Mouse (Mus musculus): ENCODE data around the gene Vav2. TPM values are rescaled to one million over a fixed set of nuclear protein-coding genes. Genes with fewer than 3 reads are reported as not detected.

Vav2 gene
- polyA plus RNA-seq, 1 experiment from 2014 or later: 8.6 TPM

DNA sequence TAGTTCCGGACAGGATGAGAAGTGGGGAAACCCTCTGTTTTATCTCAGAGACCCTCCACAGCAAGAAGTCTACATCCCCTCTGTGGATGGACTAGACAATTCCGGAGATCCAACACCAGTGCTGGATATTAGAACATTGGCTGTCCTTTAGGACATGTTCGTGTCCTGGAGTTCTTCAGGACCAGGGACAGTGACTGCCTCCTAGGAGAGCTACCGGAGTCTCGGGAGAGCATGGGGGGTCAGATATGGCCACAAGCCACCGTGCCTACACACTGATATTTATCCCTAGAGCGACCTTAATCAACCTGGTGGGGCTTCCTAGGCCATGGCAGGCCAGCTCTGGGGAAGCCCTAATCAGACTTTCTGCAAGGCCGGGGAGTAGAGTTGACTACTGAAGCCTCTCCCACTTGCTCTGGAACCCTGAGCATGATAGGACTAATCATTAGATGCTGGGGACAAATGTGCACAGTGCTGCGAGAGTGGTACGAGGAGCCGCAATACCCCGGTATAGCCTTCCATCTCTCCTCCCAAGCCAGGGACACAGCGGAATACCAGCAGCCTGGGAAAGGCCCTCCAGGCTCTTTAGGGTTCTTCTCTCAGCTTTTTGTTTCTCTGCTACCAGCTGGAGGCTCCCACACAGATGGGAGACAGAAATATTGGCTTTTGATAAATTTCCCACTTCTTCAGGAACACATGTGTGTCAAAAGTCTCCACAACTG lies 125.9 kb downstream of the Vav2 start:
- H3K9me3 ChIP-seq (ENCODE audit: control insufficient read depth, low read length): no peaks in the 10 kb centered on the region
- no peaks in the 10 kb centered on the region for H3K27me3 ChIP-seq (ENCODE audit: control insufficient read depth, insufficient read depth, low read depth, low read length)
- H3K27ac ChIP-seq (ENCODE audit: low read length): no peak overlapping the region
- H3K36me3 ChIP-seq (ENCODE audit: control insufficient read depth, insufficient read depth, low read length): peaks cover under 1% of the 10 kb centered on the region; the same call in 1 of the 2 replicates
- ATAC-seq (ENCODE audit: low read depth): no peak
- no peak overlapping the region for H3K9ac ChIP-seq (ENCODE audit: low read length)
- no peak overlapping the region for H3K4me2 ChIP-seq (ENCODE audit: low read depth, low read length)
- no peak overlapping the region for H3K4me3 ChIP-seq (ENCODE audit: low read length)
- WGBS: 82% methylated on average over 13 of the region's 13 CpGs
- peaks cover 12% of the 10 kb centered on the region for H3K4me1 ChIP-seq (replicated peaks; ENCODE audit: control insufficient read depth, insufficient read depth, low read length)

DNA sequence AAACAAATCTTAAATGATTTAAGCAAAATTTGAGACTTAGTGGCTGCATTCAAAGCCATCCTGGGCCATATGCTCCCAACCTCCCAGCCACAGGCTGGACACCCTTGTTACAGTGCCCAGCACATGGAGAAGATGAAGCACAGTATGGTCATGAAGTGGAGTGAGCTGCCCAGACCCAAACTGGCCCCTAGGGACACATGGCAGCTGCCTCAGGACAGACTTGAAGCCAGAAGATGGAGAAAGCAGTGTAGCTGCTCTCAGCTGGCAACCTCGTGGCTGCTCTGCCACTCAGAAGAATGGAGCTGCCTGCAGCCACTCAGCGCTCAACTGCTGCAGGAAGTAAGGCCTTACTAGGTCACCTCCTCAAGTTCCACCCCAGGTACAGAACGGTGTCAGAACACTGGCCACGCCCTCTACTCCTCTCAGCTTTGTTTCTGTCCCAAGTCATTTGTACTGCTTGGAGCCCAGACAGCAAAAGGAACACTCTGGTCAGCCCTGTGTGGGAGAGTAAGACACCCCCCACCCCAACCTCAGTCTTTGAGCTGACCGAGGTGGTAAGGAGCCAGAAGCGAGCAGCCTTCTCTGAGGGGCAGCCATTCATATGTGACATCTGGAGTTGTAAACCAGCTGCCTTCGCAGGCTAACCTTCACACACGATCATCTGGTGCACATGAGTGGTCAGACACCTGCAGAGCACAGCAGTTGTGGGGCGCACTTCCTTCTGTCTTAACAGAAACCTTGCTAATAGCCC lies 130.0 kb downstream of the Vav2 start:
- Histone ChIP-seq H3K27me3 (ENCODE audit: control insufficient read depth, insufficient read depth, low read depth, low read length) (no peaks in the 10 kb centered on the region), H3K9ac (ENCODE audit: low read length) (no peak overlapping the region), H3K9me3 (ENCODE audit: control insufficient read depth, low read length) (no peaks in the 10 kb centered on the region), H3K4me1 (replicated peaks; ENCODE audit: control insufficient read depth, insufficient read depth, low read length) (no peaks in the 10 kb centered on the region; the same call in 1 of the 2 replicates), H3K27ac (ENCODE audit: low read length) (no peak overlapping the region), H3K4me2 (ENCODE audit: low read depth, low read length) (no peak overlapping the region), H3K36me3 (ENCODE audit: control insufficient read depth, insufficient read depth, low read length) (peaks cover 5% of the 10 kb centered on the region), H3K4me3 (ENCODE audit: low read length) (no peak overlapping the region)
- peak; percentile 29; the same call in 1 of the 2 replicates for ATAC-seq (ENCODE audit: low read depth)
- WGBS: 69% methylated on average over 9 of the region's 9 CpGs

DNA sequence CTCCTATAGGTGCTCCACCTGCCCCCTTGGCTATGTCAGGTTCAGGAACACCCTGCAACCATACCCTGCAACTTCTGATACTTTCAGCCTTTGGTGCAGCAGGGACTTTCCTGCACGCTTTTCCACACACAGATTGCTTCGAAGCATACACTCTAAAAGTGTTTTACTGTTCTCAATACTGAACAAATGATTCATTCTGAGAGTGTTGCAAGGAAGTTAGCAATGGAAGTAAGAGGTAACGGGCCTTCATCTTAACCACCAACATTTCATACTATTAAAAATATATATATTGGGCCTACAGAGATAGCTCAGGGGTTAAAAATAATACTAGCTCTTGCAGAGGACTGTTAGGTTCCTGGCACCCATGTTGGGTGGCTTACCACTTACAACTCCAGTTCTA lies 132.1 kb downstream of the Vav2 start:
- no peak for ATAC-seq (ENCODE audit: low read depth)
- no peaks in the 10 kb centered on the region for H3K9me3 ChIP-seq (ENCODE audit: control insufficient read depth, low read length)
- H3K4me1 ChIP-seq (replicated peaks; ENCODE audit: control insufficient read depth, insufficient read depth, low read length): no peaks in the 10 kb centered on the region
- WGBS: 96% methylated on average over 3 of the region's 3 CpGs
- H3K4me3 ChIP-seq (ENCODE audit: low read length): no peak overlapping the region
- no peak overlapping the region for H3K4me2 ChIP-seq (ENCODE audit: low read depth, low read length)
- H3K27me3 ChIP-seq (ENCODE audit: control insufficient read depth, insufficient read depth, low read depth, low read length): no peaks in the 10 kb centered on the region
- H3K27ac ChIP-seq (ENCODE audit: low read length): no peak overlapping the region
- no peak overlapping the region for H3K9ac ChIP-seq (ENCODE audit: low read length)
- H3K36me3 ChIP-seq (ENCODE audit: control insufficient read depth, insufficient read depth, low read length): peaks cover 5% of the 10 kb centered on the region

- H3K27ac ChIP-seq (ENCODE audit: low read length): 0 out of 2 replicates have a peak overlapping the region, but pooled peaks have one; percentile 29
- 4% methylated on average over 3 of the region's 3 CpGs for WGBS
- H3K9me3 ChIP-seq (ENCODE audit: control insufficient read depth, low read length): no peaks in the 10 kb centered on the region
- no peak overlapping the region for H3K4me3 ChIP-seq (ENCODE audit: low read length)
- H3K27me3 ChIP-seq (ENCODE audit: control insufficient read depth, insufficient read depth, low read depth, low read length): no peaks in the 10 kb centered on the region
- H3K4me1 ChIP-seq (replicated peaks; ENCODE audit: control insufficient read depth, insufficient read depth, low read length): peaks cover 6% of the 10 kb centered on the region
- no peak overlapping the region for H3K4me2 ChIP-seq (ENCODE audit: low read depth, low read length)
- ATAC-seq (ENCODE audit: low read depth): peak; percentile 81
- peak overlapping the region; percentile 12; the same call in 1 of the 2 replicates for H3K9ac ChIP-seq (ENCODE audit: low read length)
- peaks cover 4% of the 10 kb centered on the region for H3K36me3 ChIP-seq (ENCODE audit: control insufficient read depth, insufficient read depth, low read length)
Observed at GRCm38 (mm10) chr2:27289019-27289418, 137.8 kb downstream of the Vav2 start.

DNA sequence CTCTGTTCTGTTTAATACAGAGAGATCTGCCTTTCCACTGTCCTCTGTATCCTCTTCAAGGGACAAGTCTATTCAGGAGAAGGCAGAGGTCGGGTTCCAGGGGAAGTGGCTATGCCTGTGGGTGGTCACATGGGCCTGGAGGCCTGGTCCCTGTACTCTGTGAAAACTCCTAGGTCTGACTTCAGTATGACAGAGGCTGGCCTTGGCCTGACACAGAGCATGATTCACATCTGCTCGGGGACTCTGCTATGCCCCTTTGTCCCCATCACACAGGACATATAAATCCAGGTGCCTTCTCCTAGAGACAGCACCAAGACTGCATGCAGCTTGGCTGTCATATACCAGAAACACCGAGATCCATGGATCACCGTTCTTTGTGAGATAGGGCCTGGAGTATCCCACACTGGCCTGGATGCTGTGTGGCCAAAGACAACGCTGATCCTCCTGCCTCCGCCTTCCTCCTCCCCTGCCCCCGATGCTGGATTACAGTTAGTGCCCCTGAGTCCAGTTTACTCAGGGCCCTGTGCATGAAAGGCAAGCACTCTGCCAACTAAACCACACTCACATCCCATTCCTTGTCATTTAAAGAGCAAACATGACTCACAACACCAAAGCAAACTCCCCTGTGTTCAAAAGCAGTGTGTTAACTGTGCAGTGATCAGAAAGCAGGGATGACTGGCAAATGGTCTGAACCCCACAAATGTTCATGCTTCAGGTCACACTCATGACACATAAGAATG lies 139.7 kb downstream of the Vav2 start:
- H3K27ac ChIP-seq (ENCODE audit: low read length): no peak overlapping the region
- peaks cover 3% of the 10 kb centered on the region for H3K36me3 ChIP-seq (ENCODE audit: control insufficient read depth, insufficient read depth, low read length)
- 74% methylated on average over 7 of the region's 7 CpGs for WGBS
- no peaks in the 10 kb centered on the region for H3K9me3 ChIP-seq (ENCODE audit: control insufficient read depth, low read length)
- H3K4me2 ChIP-seq (ENCODE audit: low read depth, low read length): no peak overlapping the region
- no peak for ATAC-seq (ENCODE audit: low read depth)
- no peaks in the 10 kb centered on the region for H3K27me3 ChIP-seq (ENCODE audit: control insufficient read depth, insufficient read depth, low read depth, low read length)
- H3K4me3 ChIP-seq (ENCODE audit: low read length): no peak overlapping the region
- H3K4me1 ChIP-seq (replicated peaks; ENCODE audit: control insufficient read depth, insufficient read depth, low read length): peaks cover 6% of the 10 kb centered on the region
- H3K9ac ChIP-seq (ENCODE audit: low read length): no peak overlapping the region

DNA sequence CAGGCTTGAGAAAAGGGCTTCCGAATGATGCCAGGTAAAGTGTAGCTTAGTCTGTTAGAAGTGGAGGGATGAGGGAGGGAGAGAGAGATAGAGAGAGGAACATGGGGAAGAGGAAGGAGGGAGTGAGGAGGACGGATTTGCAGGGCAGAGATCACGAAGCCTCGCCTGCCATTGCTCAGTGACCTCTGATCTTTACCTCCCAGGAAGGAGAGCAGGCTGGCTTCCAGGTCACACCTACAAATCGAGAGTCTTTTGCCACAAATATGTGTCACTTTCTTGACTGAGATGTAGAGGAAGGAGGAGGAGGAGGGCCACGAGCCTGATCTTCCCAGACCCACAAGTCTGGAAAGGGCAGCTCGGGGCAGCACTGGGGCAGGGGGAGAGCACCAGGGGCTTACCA lies 142.4 kb downstream of the Vav2 start:
- no peak overlapping the region for H3K9ac ChIP-seq (ENCODE audit: low read length)
- WGBS: 64% methylated on average over 7 of the region's 7 CpGs
- no peak overlapping the region for H3K4me2 ChIP-seq (ENCODE audit: low read depth, low read length)
- H3K4me3 ChIP-seq (ENCODE audit: low read length): no peak overlapping the region
- no peaks in the 10 kb centered on the region for H3K27me3 ChIP-seq (ENCODE audit: control insufficient read depth, insufficient read depth, low read depth, low read length)
- no peak overlapping the region for H3K27ac ChIP-seq (ENCODE audit: low read length)
- H3K36me3 ChIP-seq (ENCODE audit: control insufficient read depth, insufficient read depth, low read length): peaks cover 5% of the 10 kb centered on the region
- no peak for ATAC-seq (ENCODE audit: low read depth)
- peaks cover 4% of the 10 kb centered on the region for H3K4me1 ChIP-seq (replicated peaks; ENCODE audit: control insufficient read depth, insufficient read depth, low read length)
- no peaks in the 10 kb centered on the region for H3K9me3 ChIP-seq (ENCODE audit: control insufficient read depth, low read length)

GRCm38 (mm10) chr2:27281771-27282170 lies 145.1 kb downstream of the Vav2 start:
- ATAC-seq (ENCODE audit: low read depth): no peak
- Histone ChIP-seq H3K4me1 (replicated peaks; ENCODE audit: control insufficient read depth, insufficient read depth, low read length) (no peaks in the 10 kb centered on the region), H3K9ac (ENCODE audit: low read length) (no peak overlapping the region), H3K27me3 (ENCODE audit: control insufficient read depth, insufficient read depth, low read depth, low read length) (no peaks in the 10 kb centered on the region), H3K27ac (ENCODE audit: low read length) (no peak overlapping the region), H3K4me3 (ENCODE audit: low read length) (no peak overlapping the region), H3K4me2 (ENCODE audit: low read depth, low read length) (no peak overlapping the region), H3K9me3 (ENCODE audit: control insufficient read depth, low read length) (no peaks in the 10 kb centered on the region), H3K36me3 (ENCODE audit: control insufficient read depth, insufficient read depth, low read length) (peaks cover 8% of the 10 kb centered on the region)
- 88% methylated on average over 9 of the region's 9 CpGs for WGBS

DNA sequence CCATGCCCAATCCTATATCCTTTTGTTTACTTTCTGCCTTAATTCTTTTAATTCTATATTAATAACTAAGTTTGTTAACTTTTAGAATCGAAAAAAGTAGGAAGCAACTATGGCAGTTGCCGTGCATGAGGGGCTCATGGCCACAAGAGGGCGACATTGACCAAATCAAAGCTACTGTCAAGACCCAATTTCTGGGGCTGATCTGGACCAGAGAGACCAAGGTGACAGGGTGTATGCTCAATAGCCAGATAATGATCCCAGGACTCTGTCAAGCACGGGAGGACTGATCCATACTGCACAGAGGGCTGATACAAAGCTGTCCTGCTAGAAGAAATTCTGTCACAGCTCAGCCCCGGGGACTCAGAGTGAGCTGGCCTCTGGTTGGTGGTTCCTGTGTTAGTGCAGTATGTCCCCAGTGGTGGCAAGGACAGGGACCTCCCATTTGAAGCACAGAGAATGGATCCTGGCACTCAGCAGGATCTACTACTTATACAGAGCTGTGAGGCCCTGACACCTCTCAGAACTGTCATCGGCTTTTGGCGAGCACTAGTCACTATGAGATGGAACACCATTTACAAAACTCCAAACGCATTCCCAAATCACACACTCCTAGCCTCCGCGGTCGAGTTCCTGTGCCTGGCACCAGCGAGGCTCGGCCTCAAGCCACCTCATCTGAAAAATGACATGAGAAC lies 145.8 kb downstream of the Vav2 start:
- WGBS: 60% methylated on average over 13 of the region's 13 CpGs
- Histone ChIP-seq H3K9ac (ENCODE audit: low read length) (no peak overlapping the region), H3K27me3 (ENCODE audit: control insufficient read depth, insufficient read depth, low read depth, low read length) (no peaks in the 10 kb centered on the region), H3K9me3 (ENCODE audit: control insufficient read depth, low read length) (no peaks in the 10 kb centered on the region), H3K4me2 (ENCODE audit: low read depth, low read length) (no peak overlapping the region), H3K27ac (ENCODE audit: low read length) (no peak overlapping the region), H3K4me1 (replicated peaks; ENCODE audit: control insufficient read depth, insufficient read depth, low read length) (no peaks in the 10 kb centered on the region), H3K4me3 (ENCODE audit: low read length) (no peak overlapping the region), H3K36me3 (ENCODE audit: control insufficient read depth, insufficient read depth, low read length) (peaks cover 8% of the 10 kb centered on the region)
- peak; percentile 57; the same call in 1 of the 2 replicates for ATAC-seq (ENCODE audit: low read depth)
